Mouse (Mus musculus) kidney, embryonic 14.5 days (tissue): ENCODE measurements around the gene Unc13a. TPM values are rescaled to one million over a fixed set of nuclear protein-coding genes. Genes with fewer than 3 reads are reported as not detected.

Experiments
- ATAC-seq: fragments of 200-750 bp; cut with Nextera tagmentation; 2 replicates; pipeline ENCODE4 v1.8.0; 2017; ENCODE audit warnings: moderate number of reproducible peaks, mild to moderate bottlenecking, moderate TSS enrichment, moderate library complexity; ENCODE audit not compliant: low FRiP score, low TSS enrichment
- H3K27ac ChIP-seq: fragments of 300-500 bp; sonication (generic); 2 replicates; pipeline ENCODE4 v1.5.1; 2014; ENCODE audit warnings: low read depth, mild to moderate bottlenecking, low read length, moderate library complexity, mixed read lengths
- H3K27me3 ChIP-seq: fragments of 300-500 bp; sonication (generic); 2 replicates; pipeline ENCODE4 v1.6.1; 2014; ENCODE audit warnings: mild to moderate bottlenecking, low read length; ENCODE audit not compliant: control insufficient read depth, insufficient read depth
- H3K36me3 ChIP-seq: fragments of 300-500 bp; sonication (generic); 2 replicates; pipeline ENCODE4 v1.6.1; 2014; ENCODE audit warnings: low read length, mixed read lengths; ENCODE audit not compliant: control insufficient read depth, insufficient read depth
- H3K4me1 ChIP-seq: fragments of 300-500 bp; sonication (generic); 2 replicates; pipeline ENCODE4 v1.6.1; 2014; ENCODE audit warnings: low read length, mixed read lengths; ENCODE audit not compliant: control insufficient read depth, insufficient read depth
- H3K4me2 ChIP-seq: fragments of 300-500 bp; sonication (generic); replicated peaks from 2 replicates; pipeline ENCODE4 v1.6.1; 2014; ENCODE audit warnings: low read depth, mild to moderate bottlenecking, low read length
- H3K4me3 ChIP-seq: fragments of 300-500 bp; sonication (generic); 2 replicates; pipeline ENCODE4 v1.5.1; 2014; ENCODE audit warnings: mild to moderate bottlenecking, low read length
- H3K9ac ChIP-seq: fragments of 300-500 bp; sonication (generic); 2 replicates; pipeline ENCODE4 v1.6.1; 2014; ENCODE audit warnings: low read depth, mild to moderate bottlenecking, low read length, moderate library complexity
- H3K9me3 ChIP-seq: fragments of 300-500 bp; sonication (generic); 2 replicates; pipeline ENCODE4 v1.6.1; 2016; ENCODE audit warnings: low read length; ENCODE audit not compliant: control insufficient read depth
- WGBS: fragments of 180-500 bp; shearing (Covaris S2); extraction: QIAGEN DNeasy Blood & Tissue Kit; methylation state at CpG from one replicate; pipeline ENCODE4 v1.1.7; 2014; 5-methylcytosine and 5-hydroxymethylcytosine counted together
- microRNA-seq: library from miRNA; unstranded; fragments of <30 nt; microRNA quantifications from one replicate; pipeline ENCODE4, GENCODE M21; 2016
- polyA plus RNA-seq: library from polyadenylated mRNA; unstranded; fragments of >200 nt; fragmentation: Nextera tagmentation; extraction: Ambion mirVana; gene quantifications from 2 replicates; pipeline ENCODE4 v1.2.1, GENCODE M21; 2014

Unc13a gene
- polyA plus RNA-seq, 1 experiment from 2014 or later, result 0.50 TPM

- H3K9me3 ChIP-seq, result no peaks in the 10 kb centered on the region
- WGBS, result 90% methylated on average over 14 of the region's 14 CpGs
- H3K4me1 ChIP-seq, result no peaks in the 10 kb centered on the region
- no peaks in the 10 kb centered on the region for H3K27me3 ChIP-seq
- H3K4me2 ChIP-seq, result no peak overlapping the region
- no peak overlapping the region for H3K4me3 ChIP-seq
- no peak overlapping the region for H3K27ac ChIP-seq
- H3K36me3 ChIP-seq, result peaks cover 3% of the 10 kb centered on the region; the same call in 1 of the 2 replicates
- ATAC-seq, result no peak
- no peak overlapping the region for H3K9ac ChIP-seq
These were observed 92.1 kb downstream of the Unc13a start for GRCm38 (mm10) chr8:71579476-71579875.

DNA sequence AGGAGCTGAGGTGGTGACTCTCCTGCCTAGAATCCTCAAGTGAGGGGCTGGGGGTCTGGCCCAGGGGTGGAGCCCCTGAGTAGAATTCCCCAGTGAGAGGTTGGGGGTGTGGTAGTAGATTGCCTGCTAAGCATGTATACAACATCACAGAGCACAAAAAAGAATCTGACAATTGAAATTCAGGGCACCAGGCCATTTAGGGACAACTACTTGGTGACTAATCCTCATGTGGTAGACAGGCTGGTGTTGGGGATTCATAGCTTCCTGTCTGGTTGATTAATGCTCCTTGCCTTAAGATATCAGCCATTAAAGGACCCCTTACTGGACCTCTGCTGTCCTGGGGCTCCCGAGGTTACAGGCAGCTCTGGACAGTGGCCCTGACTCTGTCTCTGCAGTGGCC, 92.5 kb downstream of the Unc13a start:
- ATAC-seq, result no peak
- Histone ChIP-seq H3K36me3 (no peaks in the 10 kb centered on the region), H3K27ac (no peak overlapping the region), H3K9me3 (no peaks in the 10 kb centered on the region), H3K27me3 (no peaks in the 10 kb centered on the region), H3K4me2 (no peak overlapping the region), H3K4me3 (no peak overlapping the region), H3K4me1 (no peaks in the 10 kb centered on the region), H3K9ac (no peak overlapping the region)
- 69% methylated on average over 1 of the region's 1 CpGs for WGBS

DNA sequence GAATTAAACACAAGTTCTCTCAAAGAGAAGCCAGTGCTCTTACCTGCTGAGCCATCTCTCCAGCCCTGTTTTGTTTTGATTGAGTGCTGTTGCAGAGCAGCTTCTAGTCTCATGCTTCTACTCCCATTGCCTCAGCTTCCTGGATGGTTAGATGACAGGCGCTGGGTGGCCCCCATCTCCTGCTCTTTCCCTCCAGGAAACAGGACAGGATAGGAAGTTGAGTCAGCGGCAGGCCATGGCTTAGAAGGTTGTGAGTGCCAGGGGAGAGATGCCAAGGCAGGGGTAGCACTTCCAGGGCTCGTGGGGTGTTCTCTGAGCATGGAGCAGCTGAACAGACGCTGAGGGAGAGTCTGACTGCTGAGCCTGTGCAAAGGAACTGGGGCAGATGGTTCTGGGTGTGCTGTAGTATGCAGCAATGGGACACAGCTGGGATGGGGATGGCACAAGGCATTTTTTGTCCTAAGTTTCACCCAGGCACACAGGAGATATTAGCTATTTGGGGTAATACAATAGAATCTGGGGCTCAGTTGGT, 93.6 kb downstream of the Unc13a start:
- WGBS, result 74% methylated on average over 4 of the region's 4 CpGs
- no peak for ATAC-seq
- H3K9me3 ChIP-seq, result no peaks in the 10 kb centered on the region
- no peaks in the 10 kb centered on the region for H3K4me1 ChIP-seq
- no peak overlapping the region for H3K27ac ChIP-seq
- H3K36me3 ChIP-seq, result no peaks in the 10 kb centered on the region
- H3K27me3 ChIP-seq, result no peaks in the 10 kb centered on the region
- H3K9ac ChIP-seq, result no peak overlapping the region
- no peak overlapping the region for H3K4me2 ChIP-seq
- no peak overlapping the region for H3K4me3 ChIP-seq

- H3K27ac ChIP-seq, result no peak overlapping the region
- H3K27me3 ChIP-seq, result no peaks in the 10 kb centered on the region
- ATAC-seq, result no peak
- H3K36me3 ChIP-seq, result no peaks in the 10 kb centered on the region
- peaks cover 7% of the 10 kb centered on the region; the same call in 1 of the 2 replicates for H3K4me1 ChIP-seq
- 61% methylated on average over 1 of the region's 1 CpGs for WGBS
- no peak overlapping the region for H3K4me3 ChIP-seq
- H3K9me3 ChIP-seq, result no peaks in the 10 kb centered on the region
- H3K4me2 ChIP-seq, result no peak overlapping the region
- no peak overlapping the region for H3K9ac ChIP-seq
These were observed 96.5 kb downstream of the Unc13a start for GRCm38 (mm10) chr8:71575020-71575419.

DNA sequence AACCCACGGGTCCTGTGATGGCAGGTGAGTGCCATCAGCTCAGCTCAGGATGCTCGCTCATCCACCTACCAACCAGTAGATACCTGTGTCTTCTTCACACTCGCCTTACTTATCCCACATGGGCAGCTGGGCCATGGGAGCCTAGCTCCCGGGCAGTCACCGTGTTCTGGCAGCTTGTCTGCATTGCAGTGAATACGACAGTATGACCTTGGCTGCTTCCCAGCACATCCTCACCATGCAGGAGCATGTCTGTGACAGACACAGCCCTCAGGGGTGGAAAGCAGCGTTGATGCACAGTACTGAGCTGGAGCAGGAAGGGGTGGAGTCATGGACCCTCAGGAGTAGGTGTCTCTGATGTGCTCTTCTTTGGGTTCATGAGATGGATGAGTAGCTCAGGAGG, 97.1 kb downstream of the Unc13a start:
- no peaks in the 10 kb centered on the region for H3K27me3 ChIP-seq
- 80% methylated on average over 7 of the region's 7 CpGs for WGBS
- H3K4me2 ChIP-seq, result no peak overlapping the region
- H3K4me1 ChIP-seq, result peaks cover 7% of the 10 kb centered on the region; the same call in 1 of the 2 replicates
- ATAC-seq, result no peak
- H3K36me3 ChIP-seq, result no peaks in the 10 kb centered on the region
- no peak overlapping the region for H3K27ac ChIP-seq
- no peak overlapping the region for H3K9ac ChIP-seq
- H3K9me3 ChIP-seq, result no peaks in the 10 kb centered on the region
- H3K4me3 ChIP-seq, result no peak overlapping the region

Small RNAs within 50 kb of the gene (microRNA-seq; reads per million reads assigned to microRNA genes)
- not detected for gene Mir6769b

Other genes with a start within 250 kb of the Unc13a start
- gene Abhd8, start 208.1 kb downstream of the Unc13a start, polyA plus RNA-seq, result 26.5 and 32.5 TPM in 2 replicates
- 178 and 192 TPM in 2 replicates for gene Mrpl34, start 206.8 kb downstream of the Unc13a start, polyA plus RNA-seq
- 106 and 113 TPM in 2 replicates for gene Dda1, start 202.6 kb downstream of the Unc13a start, polyA plus RNA-seq
- 2.9 and 3.4 TPM in 2 replicates for gene Ano8, start 185.8 kb downstream of the Unc13a start, polyA plus RNA-seq
- gene Gtpbp3, start 183.7 kb downstream of the Unc13a start, polyA plus RNA-seq, result 6.6 and 8.4 TPM in 2 replicates
- 117 and 123 TPM in 2 replicates for gene Plvap, start 160.0 kb downstream of the Unc13a start, polyA plus RNA-seq
- 0.27 and 0.34 TPM in 2 replicates for gene Ccdc194, start 146.0 kb downstream of the Unc13a start, polyA plus RNA-seq
- gene Bst2, start 134.3 kb downstream of the Unc13a start, polyA plus RNA-seq, result 8.6 and 17.1 TPM in 2 replicates
- gene Mvb12a, start 128.8 kb downstream of the Unc13a start, polyA plus RNA-seq, result 98.7 and 111 TPM in 2 replicates
- gene Tmem221, start 112.9 kb downstream of the Unc13a start, polyA plus RNA-seq, result 8.2 and 11.2 TPM in 2 replicates
- gene Nxnl1, start 105.2 kb downstream of the Unc13a start, polyA plus RNA-seq, result 0.16 and 0.27 TPM in 2 replicates
- 26.5 and 30.9 TPM in 2 replicates for gene Slc27a1, start 102.9 kb downstream of the Unc13a start, polyA plus RNA-seq
- 283 and 289 TPM in 2 replicates for gene Pgls, start 79.6 kb downstream of the Unc13a start, polyA plus RNA-seq
- 2.7 and 3.4 TPM in 2 replicates for gene Fam129c, start 74.1 kb downstream of the Unc13a start, polyA plus RNA-seq
- 61.4 and 76.8 TPM in 2 replicates for gene Colgalt1, start 60.8 kb downstream of the Unc13a start, polyA plus RNA-seq
- gene Jak3, start 4.5 kb upstream of the Unc13a start, polyA plus RNA-seq, result 3.0 and 5.2 TPM in 2 replicates
- 1.2 TPM in 1 of 2 replicates, not detected in the other for gene Insl3, start 17.5 kb upstream of the Unc13a start, polyA plus RNA-seq
- 1.1 and 1.6 TPM in 2 replicates for gene B3gnt3, start 30.0 kb upstream of the Unc13a start, polyA plus RNA-seq
- 5.5 and 6.5 TPM in 2 replicates for gene Fcho1, start 54.0 kb upstream of the Unc13a start, polyA plus RNA-seq
- gene Zfp709, start 210.3 kb upstream of the Unc13a start, polyA plus RNA-seq, result 6.9 and 7.7 TPM in 2 replicates
- gene Zfp882, start 236.9 kb upstream of the Unc13a start, polyA plus RNA-seq, result 4.8 and 10.5 TPM in 2 replicates
- 29.1 and 30.9 TPM in 2 replicates for gene Zfp617, start 236.9 kb upstream of the Unc13a start, polyA plus RNA-seq